Mouse (Mus musculus): Measurements from ENCODE around the gene Cdh22.

Cdh22 gene

DNA sequence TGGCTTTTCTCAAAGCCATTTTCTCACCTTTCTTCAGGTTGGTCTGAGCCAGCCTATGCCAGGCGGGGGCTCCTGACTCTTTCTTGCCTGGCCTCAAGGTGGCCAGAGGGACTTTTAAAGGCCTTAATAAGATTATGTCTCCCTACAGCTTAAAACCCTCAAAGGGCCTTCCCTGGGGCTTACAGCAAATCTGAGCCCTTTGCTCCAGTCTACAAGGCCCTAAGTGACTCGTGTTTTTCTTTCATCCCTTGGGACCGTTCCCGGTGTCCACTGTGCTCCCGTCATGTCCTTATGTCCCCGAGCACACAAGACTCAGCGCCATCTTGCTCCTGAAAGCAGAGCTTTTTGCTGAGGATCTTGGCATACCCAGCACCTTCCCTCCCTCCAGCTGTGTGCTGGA lies 153.4 kb downstream of the Cdh22 start:
- DNase-seq (ENCODE audit: low spot score): no peak

- no peak for DNase-seq (ENCODE audit: low spot score)
Observed at GRCm38 (mm10) chr2:165080657-165081056, 154.0 kb downstream of the Cdh22 start.

GRCm38 (mm10) chr2:165078605-165079004 lies 156.0 kb downstream of the Cdh22 start:
- no peak for DNase-seq (ENCODE audit: low spot score)

GRCm38 (mm10) chr2:165078045-165078444 lies 156.6 kb downstream of the Cdh22 start:
- DNase-seq (ENCODE audit: low spot score): no peak

GRCm38 (mm10) chr2:165077055-165077454 lies 157.6 kb downstream of the Cdh22 start:
- DNase-seq (ENCODE audit: low spot score): no peak

DNA sequence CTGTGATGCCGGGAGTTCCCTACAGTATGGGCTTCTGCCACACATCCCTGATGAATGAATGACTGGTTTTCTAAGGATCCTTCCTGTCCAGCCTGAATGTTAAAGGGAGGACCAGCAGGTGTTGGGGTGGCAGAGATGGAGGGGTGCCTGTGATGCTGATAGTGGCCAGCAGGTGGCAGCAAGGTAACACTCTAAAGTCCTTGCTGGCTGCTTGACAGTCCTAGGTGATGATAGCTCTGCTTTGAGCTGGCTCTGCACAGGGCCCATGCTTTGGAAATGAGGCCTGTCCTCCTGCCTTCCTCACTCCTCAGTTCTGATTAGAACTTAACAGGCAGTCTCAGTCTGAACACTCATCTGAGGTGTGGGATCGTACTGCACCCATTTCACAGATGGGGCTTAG lies 159.7 kb downstream of the Cdh22 start:
- DNase-seq (ENCODE audit: low spot score): peak; percentile 48

DNA sequence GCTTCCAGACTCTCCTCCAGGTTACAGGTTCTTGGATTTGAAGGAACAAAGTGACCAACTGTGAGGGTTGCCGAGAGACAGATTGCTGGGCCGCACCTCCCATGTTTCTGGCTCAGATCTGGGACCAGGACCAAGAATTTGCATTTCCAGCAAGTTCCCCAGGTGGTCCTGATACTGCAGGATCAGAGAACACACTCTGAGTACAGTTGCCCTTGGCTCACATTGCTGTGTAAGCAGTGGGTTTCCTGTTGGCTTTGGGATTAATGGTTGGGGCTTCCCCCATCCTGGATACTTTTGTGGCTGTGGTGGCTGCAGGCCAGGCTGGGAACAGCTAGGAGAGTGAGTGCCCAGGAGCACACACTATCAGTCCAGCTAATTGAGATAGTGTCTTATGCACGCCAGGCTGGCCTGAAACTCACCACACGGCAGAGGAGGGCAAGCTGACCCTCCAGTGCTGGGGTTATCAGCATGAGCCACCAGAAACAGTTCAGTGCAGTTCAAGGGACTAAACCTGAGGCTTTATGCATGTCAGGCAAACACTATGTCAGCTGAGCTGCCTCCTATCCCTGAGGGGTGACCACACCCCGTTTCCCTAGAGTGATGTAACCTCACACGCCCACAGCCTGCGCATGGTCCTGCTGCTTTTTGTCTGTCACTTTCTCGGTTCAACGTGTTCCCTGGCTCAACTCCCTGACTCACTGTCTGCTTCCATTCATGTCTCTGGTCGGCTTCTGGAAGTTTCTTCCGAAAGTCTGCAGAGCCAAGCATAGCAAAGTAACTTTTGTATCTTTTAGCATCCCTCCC lies 160.4 kb downstream of the Cdh22 start:
- no peak for DNase-seq (ENCODE audit: low spot score)

DNA sequence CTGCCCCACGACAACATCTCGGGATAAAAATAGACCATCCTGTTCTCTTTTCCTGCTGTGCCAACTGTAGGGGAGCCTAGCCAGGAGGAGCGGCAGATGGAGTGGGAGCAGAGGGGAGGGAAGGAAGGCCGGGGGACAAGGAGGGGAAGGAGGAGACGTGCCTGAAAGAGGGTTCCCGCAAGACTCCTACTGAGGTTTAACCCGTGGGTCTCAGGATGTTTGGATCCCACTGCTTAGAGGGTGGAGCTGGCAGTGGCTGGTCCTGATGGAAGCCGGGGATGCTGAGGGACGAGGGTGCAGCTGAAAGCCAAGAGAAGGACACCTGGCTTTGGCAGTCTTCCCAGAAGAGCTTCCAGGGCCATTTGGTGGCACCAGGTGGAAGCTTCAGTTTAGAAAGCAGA lies 161.3 kb downstream of the Cdh22 start:
- no peak for DNase-seq (ENCODE audit: low spot score)

DNA sequence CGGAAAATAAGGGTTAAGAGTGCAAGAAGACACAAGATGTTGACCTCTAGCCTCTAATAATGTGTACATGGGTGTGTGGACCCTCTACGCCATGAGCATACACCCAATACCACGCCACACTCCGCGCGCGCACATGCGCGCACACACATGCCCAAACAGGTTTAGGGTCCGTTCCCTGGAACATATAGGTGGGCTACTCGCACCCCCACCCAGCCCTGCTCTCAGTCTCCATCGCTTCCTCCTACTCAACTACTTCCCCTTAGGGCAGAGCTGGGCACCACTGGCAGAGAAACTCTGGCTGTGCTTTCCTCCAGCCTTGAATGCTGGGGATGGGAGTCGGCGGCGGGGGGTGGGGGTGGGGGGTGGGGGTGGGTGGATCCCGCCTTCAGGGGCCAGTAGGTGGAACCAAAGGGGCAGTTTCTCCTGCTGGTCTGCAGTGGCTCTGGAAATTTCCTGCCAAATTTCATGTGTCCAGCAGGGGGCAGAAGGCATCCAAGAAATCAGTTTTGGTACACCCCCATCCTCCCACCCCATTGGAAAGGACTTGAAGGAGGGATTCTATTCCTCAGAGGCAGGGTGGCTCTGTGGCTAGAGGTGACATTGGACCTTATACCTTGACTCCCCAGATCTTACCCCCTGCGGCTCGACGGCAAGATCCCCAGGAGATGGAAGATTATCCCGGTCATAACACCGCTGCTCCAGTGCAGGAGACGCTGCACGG lies 164.4 kb downstream of the Cdh22 start:
- DNase-seq (ENCODE audit: low spot score): peak; percentile 23

DNA sequence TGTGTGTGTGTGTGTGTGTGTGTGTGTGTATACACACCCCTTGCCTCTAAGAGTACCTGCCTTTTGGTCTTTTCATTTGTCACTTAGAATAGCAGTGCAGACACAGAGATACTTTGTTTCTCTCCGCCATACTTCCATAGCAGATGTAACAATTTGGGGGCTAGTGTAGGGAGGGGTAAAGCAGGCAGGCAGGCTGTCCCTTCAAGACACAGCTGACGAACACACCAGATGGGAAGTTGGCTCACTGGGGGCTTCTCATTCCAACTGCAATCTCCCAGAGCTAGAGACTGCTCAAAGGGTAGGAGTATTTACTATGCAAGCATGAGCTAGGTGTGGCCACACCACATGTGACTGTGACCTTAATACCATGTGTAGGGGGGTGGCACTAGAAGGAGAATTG lies 165.8 kb downstream of the Cdh22 start:
- no peak for DNase-seq (ENCODE audit: low spot score)

DNA sequence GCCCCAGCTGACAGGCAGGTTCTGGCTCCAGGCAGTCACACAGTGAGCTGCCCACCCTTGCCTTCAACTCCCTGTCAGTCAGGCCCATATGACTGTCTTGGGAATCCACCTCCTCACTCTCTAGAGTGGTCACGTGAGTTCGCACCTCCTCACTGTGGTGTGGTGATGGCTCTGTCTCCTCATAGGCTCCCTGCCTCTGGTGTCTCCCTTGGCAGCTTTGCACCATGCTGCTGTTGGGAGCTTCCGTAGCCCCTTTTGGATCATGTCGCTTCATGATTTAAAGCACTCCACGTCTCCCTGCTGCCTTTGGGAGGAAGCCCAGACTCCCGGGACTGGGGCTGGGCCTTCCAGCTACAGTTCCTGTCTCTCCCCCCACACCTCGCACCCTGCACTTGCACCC lies 170.2 kb downstream of the Cdh22 start:
- DNase-seq (ENCODE audit: low spot score): no peak

DNA sequence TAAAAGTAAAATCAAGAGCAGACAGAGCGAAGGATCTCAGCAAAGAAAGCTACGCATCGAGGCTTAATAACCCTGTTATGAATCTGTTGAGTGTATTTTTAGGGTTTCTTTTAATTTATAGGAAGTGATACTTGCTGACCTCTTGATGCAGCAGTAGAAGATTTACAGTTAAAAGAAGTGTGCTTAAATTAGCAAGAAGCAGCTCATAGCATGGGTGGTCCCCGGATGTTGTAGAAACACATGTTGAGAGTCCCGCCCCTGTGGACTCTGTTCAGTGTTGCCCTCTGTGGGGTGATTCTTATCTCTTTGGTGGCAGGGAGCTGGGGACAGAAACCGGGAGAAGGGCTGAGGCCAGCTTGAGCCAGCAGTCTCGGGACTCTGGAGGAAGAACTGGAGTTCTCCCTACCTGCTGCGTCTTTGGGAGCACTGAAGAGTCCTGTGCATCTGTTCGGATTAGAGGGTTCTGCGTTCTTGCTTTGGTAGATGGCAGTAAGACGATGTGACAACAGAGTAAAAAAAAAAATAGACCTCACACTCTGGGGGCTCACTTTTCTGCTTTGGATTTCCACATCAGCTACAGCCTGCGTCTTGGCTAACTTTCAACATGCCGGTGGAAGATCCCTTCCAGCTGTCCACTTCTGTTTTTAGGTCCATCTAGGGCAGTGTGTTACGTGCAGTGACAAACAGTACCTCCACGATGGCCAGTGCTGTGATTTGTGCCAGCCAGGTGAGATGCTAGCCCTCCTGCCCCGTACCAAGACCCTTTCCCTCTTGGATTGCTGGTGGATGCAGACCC lies 172.8 kb downstream of the Cdh22 start:
- no peak for DNase-seq (ENCODE audit: low spot score)
